Mouse (Mus musculus): ENCODE measurements at regions not wholly inside any gene's neighbourhood (a gene's known extent, or its start where the extent isn't known, plus 50 kb on each side); places are given as distances from the start of the nearest gene placed in this dataset.

- Histone ChIP-seq H3K27ac (ENCODE audit: low read depth, low read length) (no peak overlapping the region), H3K4me1 (replicated peaks; ENCODE audit: control insufficient read depth, insufficient read depth, low read length) (no peaks in the 10 kb centered on the region), H3K4me3 (ENCODE audit: low read depth, low read length) (no peak overlapping the region), H3K9me3 (ENCODE audit: control insufficient read depth, low read length) (no peaks in the 10 kb centered on the region), H3K4me2 (no peak overlapping the region), H3K27me3 (replicated peaks; ENCODE audit: control insufficient read depth, insufficient read depth, low read length) (no peaks in the 10 kb centered on the region), H3K9ac (ENCODE audit: low read depth, low read length) (no peak overlapping the region), H3K36me3 (ENCODE audit: control insufficient read depth, insufficient read depth, low read length) (no peaks in the 10 kb centered on the region)
- DNase-seq (ENCODE audit: low spot score) (no peak), ATAC-seq (replicated peaks; ENCODE audit: low FRiP score) (no peak)
- 76% methylated on average over 4 of the region's 4 CpGs for WGBS
These were observed 130.1 kb upstream of the Map3k7 start for GRCm38 (mm10) chr4:31833828-31834227.

DNA sequence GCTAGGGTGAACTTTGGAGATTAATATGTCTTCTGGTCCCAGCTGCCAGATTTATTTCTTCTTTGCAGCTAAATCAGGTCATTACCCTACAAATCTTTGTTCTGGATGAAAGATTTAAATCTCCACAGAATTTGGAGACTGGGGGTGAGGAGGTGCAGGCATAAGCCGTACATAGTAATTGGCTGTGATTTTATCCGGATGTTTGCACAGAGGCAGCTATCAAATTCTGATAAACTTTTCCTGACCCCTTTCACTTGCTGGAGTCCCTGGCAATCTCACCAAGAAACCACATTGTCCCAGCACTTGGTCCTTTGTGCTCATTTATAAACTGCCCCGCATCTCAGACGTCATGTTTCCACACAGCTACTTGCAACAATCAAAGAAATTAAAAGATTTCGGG lies 128.8 kb upstream of the Map3k7 start:
- H3K27me3 ChIP-seq (replicated peaks; ENCODE audit: control insufficient read depth, insufficient read depth, low read length), result no peaks in the 10 kb centered on the region
- H3K27ac ChIP-seq (ENCODE audit: low read depth, low read length), result no peak overlapping the region
- DNase-seq (ENCODE audit: low spot score), result no peak
- H3K4me1 ChIP-seq (replicated peaks; ENCODE audit: control insufficient read depth, insufficient read depth, low read length), result no peaks in the 10 kb centered on the region
- no peak overlapping the region for H3K4me3 ChIP-seq (ENCODE audit: low read depth, low read length)
- H3K36me3 ChIP-seq (ENCODE audit: control insufficient read depth, insufficient read depth, low read length), result no peaks in the 10 kb centered on the region
- no peak overlapping the region for H3K9ac ChIP-seq (ENCODE audit: low read depth, low read length)
- no peak overlapping the region for H3K4me2 ChIP-seq
- WGBS, result 44% methylated on average over 5 of the region's 5 CpGs
- no peak for ATAC-seq (replicated peaks; ENCODE audit: low FRiP score)
- no peaks in the 10 kb centered on the region for H3K9me3 ChIP-seq (ENCODE audit: control insufficient read depth, low read length)

- DNase-seq (ENCODE audit: low spot score) (no peak), ATAC-seq (replicated peaks; ENCODE audit: low FRiP score) (no peak)
- no peaks in the 10 kb centered on the region for H3K9me3 ChIP-seq (ENCODE audit: control insufficient read depth, low read length)
- no peaks in the 10 kb centered on the region for H3K4me1 ChIP-seq (replicated peaks; ENCODE audit: control insufficient read depth, insufficient read depth, low read length)
- 66% methylated on average over 5 of the region's 5 CpGs for WGBS
- no peak overlapping the region for H3K4me3 ChIP-seq (ENCODE audit: low read depth, low read length)
- no peak overlapping the region for H3K27ac ChIP-seq (ENCODE audit: low read depth, low read length)
- no peaks in the 10 kb centered on the region for H3K27me3 ChIP-seq (replicated peaks; ENCODE audit: control insufficient read depth, insufficient read depth, low read length)
- no peak overlapping the region for H3K4me2 ChIP-seq
- H3K9ac ChIP-seq (ENCODE audit: low read depth, low read length), result no peak overlapping the region
- no peaks in the 10 kb centered on the region for H3K36me3 ChIP-seq (ENCODE audit: control insufficient read depth, insufficient read depth, low read length)
These were observed 125.3 kb upstream of the Map3k7 start for GRCm38 (mm10) chr4:31838592-31838991.

GRCm38 (mm10) chr4:31849763-31850162 lies 114.1 kb upstream of the Map3k7 start:
- Histone ChIP-seq H3K36me3 (ENCODE audit: control insufficient read depth, insufficient read depth, low read length) (no peaks in the 10 kb centered on the region), H3K9me3 (ENCODE audit: control insufficient read depth, low read length) (no peaks in the 10 kb centered on the region), H3K4me1 (replicated peaks; ENCODE audit: control insufficient read depth, insufficient read depth, low read length) (no peaks in the 10 kb centered on the region), H3K27me3 (replicated peaks; ENCODE audit: control insufficient read depth, insufficient read depth, low read length) (no peaks in the 10 kb centered on the region), H3K4me3 (ENCODE audit: low read depth, low read length) (no peak overlapping the region), H3K27ac (ENCODE audit: low read depth, low read length) (no peak overlapping the region), H3K4me2 (no peak overlapping the region), H3K9ac (ENCODE audit: low read depth, low read length) (no peak overlapping the region)
- WGBS, result 75% methylated on average over 6 of the region's 6 CpGs
- no peak for DNase-seq (ENCODE audit: low spot score)
- no peak for ATAC-seq (replicated peaks; ENCODE audit: low FRiP score)

DNA sequence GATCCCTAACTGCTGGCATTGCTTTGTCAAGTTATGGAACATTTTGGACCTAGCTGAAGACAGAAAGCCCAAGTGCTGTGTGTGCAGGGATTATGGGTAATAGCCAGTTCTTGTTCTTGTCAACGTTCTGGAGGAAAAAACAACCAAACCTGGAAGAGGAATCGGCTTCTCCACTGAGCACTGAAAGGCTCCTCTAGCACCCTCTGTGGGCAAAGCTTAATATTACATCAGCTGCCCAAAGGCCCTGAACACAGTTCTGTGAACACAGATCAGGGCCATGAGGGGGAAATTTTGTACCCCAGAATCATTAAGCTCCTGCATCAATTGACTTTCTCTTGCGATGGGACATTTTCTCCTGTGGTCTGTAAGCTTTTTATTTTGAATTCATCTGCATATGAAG lies 112.9 kb upstream of the Map3k7 start:
- Histone ChIP-seq H3K27ac (ENCODE audit: low read depth, low read length) (no peak overlapping the region), H3K36me3 (ENCODE audit: control insufficient read depth, insufficient read depth, low read length) (no peaks in the 10 kb centered on the region), H3K9me3 (ENCODE audit: control insufficient read depth, low read length) (no peaks in the 10 kb centered on the region), H3K4me2 (no peak overlapping the region), H3K9ac (ENCODE audit: low read depth, low read length) (no peak overlapping the region), H3K27me3 (replicated peaks; ENCODE audit: control insufficient read depth, insufficient read depth, low read length) (no peaks in the 10 kb centered on the region), H3K4me3 (ENCODE audit: low read depth, low read length) (no peak overlapping the region), H3K4me1 (replicated peaks; ENCODE audit: control insufficient read depth, insufficient read depth, low read length) (no peaks in the 10 kb centered on the region)
- ATAC-seq (replicated peaks; ENCODE audit: low FRiP score) (no peak), DNase-seq (ENCODE audit: low spot score) (no peak)
- WGBS, result 62% methylated on average over 3 of the region's 3 CpGs

DNA sequence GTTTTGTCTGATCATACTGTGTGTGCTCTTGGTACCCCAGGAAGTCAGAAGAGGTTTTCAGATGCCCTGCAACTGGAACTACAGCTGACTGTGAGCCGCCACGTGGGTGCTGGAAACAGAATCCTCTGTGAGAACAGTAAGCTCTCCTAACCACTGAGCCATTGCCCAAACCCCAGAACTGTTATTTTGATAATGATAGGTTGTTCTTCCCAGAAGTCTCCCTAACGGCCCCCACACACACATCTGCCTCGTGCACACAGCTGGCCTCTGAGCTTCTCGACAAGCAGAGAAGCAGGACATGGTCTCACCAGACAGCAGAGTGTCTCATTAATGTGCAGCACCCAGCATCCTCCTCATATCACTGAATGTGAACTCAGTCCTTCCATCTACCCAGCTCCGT lies 110.0 kb upstream of the Map3k7 start:
- no peak overlapping the region for H3K4me3 ChIP-seq (ENCODE audit: low read depth, low read length)
- H3K4me1 ChIP-seq (replicated peaks; ENCODE audit: control insufficient read depth, insufficient read depth, low read length), result no peaks in the 10 kb centered on the region
- H3K9me3 ChIP-seq (ENCODE audit: control insufficient read depth, low read length), result no peaks in the 10 kb centered on the region
- WGBS, result 82% methylated on average over 6 of the region's 6 CpGs
- no peak overlapping the region for H3K9ac ChIP-seq (ENCODE audit: low read depth, low read length)
- no peak overlapping the region for H3K4me2 ChIP-seq
- H3K36me3 ChIP-seq (ENCODE audit: control insufficient read depth, insufficient read depth, low read length), result no peaks in the 10 kb centered on the region
- no peak for DNase-seq (ENCODE audit: low spot score)
- no peaks in the 10 kb centered on the region for H3K27me3 ChIP-seq (replicated peaks; ENCODE audit: control insufficient read depth, insufficient read depth, low read length)
- no peak overlapping the region for H3K27ac ChIP-seq (ENCODE audit: low read depth, low read length)
- ATAC-seq (replicated peaks; ENCODE audit: low FRiP score), result no peak

- 80% methylated on average over 2 of the region's 2 CpGs for WGBS
- Histone ChIP-seq H3K9ac (ENCODE audit: low read depth, low read length) (no peak overlapping the region), H3K27me3 (replicated peaks; ENCODE audit: control insufficient read depth, insufficient read depth, low read length) (no peaks in the 10 kb centered on the region), H3K9me3 (ENCODE audit: control insufficient read depth, low read length) (no peaks in the 10 kb centered on the region), H3K4me1 (replicated peaks; ENCODE audit: control insufficient read depth, insufficient read depth, low read length) (no peaks in the 10 kb centered on the region), H3K27ac (ENCODE audit: low read depth, low read length) (no peak overlapping the region), H3K4me3 (ENCODE audit: low read depth, low read length) (no peak overlapping the region), H3K36me3 (ENCODE audit: control insufficient read depth, insufficient read depth, low read length) (no peaks in the 10 kb centered on the region), H3K4me2 (no peak overlapping the region)
- ATAC-seq (replicated peaks; ENCODE audit: low FRiP score) (no peak), DNase-seq (ENCODE audit: low spot score) (no peak)
These were observed 103.5 kb upstream of the Map3k7 start for GRCm38 (mm10) chr4:31860389-31860788.

GRCm38 (mm10) chr4:31861172-31861571 lies 102.7 kb upstream of the Map3k7 start:
- Histone ChIP-seq H3K27me3 (replicated peaks; ENCODE audit: control insufficient read depth, insufficient read depth, low read length) (no peaks in the 10 kb centered on the region), H3K9ac (ENCODE audit: low read depth, low read length) (no peak overlapping the region), H3K27ac (ENCODE audit: low read depth, low read length) (no peak overlapping the region), H3K4me2 (no peak overlapping the region), H3K4me1 (replicated peaks; ENCODE audit: control insufficient read depth, insufficient read depth, low read length) (no peaks in the 10 kb centered on the region), H3K9me3 (ENCODE audit: control insufficient read depth, low read length) (no peaks in the 10 kb centered on the region), H3K36me3 (ENCODE audit: control insufficient read depth, insufficient read depth, low read length) (no peaks in the 10 kb centered on the region), H3K4me3 (ENCODE audit: low read depth, low read length) (no peak overlapping the region)
- 57% methylated on average over 3 of the region's 3 CpGs for WGBS
- DNase-seq (ENCODE audit: low spot score) (no peak), ATAC-seq (replicated peaks; ENCODE audit: low FRiP score) (no peak)

DNA sequence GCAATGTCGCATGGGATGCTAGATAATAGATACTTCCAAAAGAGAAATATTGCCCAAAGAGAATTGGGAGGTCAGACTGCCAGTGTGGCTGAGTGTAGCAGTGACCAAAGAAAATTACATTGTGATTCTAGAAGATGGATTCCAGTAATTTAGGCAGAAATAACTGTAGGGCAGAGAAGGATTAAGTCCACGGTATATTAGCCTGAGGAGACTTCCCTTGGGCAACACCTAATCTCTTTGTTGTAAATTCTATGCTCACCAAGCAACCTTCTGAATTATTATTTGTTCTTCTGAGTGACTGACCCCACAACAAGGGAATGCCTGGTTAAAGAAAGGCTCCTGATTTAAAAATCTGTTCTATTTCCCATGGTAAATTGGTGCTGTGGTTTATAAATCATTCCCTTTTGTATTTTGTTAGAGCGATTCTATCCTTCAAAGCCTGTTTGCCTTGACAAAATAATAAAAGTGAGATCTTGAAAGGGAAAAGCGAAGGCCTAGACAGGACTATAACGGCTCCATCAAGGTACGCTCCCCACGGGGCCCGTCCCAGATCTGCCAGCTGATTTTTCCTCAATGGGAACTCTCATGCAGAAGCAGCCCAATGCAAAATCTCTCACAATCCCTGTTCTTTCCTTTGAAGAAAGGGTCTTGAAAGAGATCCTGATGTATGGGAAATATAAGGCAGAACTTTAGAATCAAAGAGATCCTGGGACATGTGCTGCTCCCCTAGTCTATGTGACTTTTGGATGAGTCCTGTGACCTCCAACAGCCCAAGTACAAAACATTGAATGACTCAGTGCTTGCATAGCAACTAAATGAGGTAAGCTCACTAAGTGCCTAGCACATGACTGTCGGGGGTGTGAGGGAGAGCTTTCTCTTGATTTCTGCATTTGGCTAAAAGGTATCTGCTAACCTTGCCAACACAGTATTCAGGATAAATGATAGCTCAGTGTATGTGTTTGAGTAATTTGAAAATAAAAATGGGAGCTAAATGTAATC lies 90.6 kb upstream of the Map3k7 start:
- Histone ChIP-seq H3K4me1 (replicated peaks; ENCODE audit: control insufficient read depth, insufficient read depth, low read length) (no peaks in the 10 kb centered on the region), H3K27ac (ENCODE audit: low read depth, low read length) (no peak overlapping the region), H3K27me3 (replicated peaks; ENCODE audit: control insufficient read depth, insufficient read depth, low read length) (no peaks in the 10 kb centered on the region), H3K36me3 (ENCODE audit: control insufficient read depth, insufficient read depth, low read length) (no peaks in the 10 kb centered on the region), H3K9ac (ENCODE audit: low read depth, low read length) (no peak overlapping the region), H3K4me3 (ENCODE audit: low read depth, low read length) (no peak overlapping the region), H3K4me2 (no peak overlapping the region), H3K9me3 (ENCODE audit: control insufficient read depth, low read length) (no peaks in the 10 kb centered on the region)
- ATAC-seq (replicated peaks; ENCODE audit: low FRiP score), result no peak
- WGBS, result 77% methylated on average over 9 of the region's 9 CpGs
- DNase-seq (ENCODE audit: low spot score), result no peak
